Mouse (Mus musculus) common myeloid progenitor, adult 5-6 weeks (primary cell): ENCODE measurements around the gene Pabpc1l. TPM values are rescaled to one million over a fixed set of nuclear protein-coding genes. Genes with fewer than 3 reads are reported as not detected.

Experiments
- ATAC-seq: replicated peaks from 2 replicates; pipeline ENCODE4 v1.8.0; 2016; ENCODE audit warnings: low read depth, mild to moderate bottlenecking, moderate TSS enrichment, inconsistent platforms; ENCODE audit not compliant: poor library complexity, severe bottlenecking
- total RNA-seq: library from RNA; stranded (forward); fragments of 200-1000, 187-1606 nt; gene quantifications from 2 replicates; pipeline ENCODE4 v1.2.3, GENCODE M21; 2017

Gene Pabpc1l
- total RNA-seq, 1 experiment from 2014 or later = 0.37 TPM

DNA sequence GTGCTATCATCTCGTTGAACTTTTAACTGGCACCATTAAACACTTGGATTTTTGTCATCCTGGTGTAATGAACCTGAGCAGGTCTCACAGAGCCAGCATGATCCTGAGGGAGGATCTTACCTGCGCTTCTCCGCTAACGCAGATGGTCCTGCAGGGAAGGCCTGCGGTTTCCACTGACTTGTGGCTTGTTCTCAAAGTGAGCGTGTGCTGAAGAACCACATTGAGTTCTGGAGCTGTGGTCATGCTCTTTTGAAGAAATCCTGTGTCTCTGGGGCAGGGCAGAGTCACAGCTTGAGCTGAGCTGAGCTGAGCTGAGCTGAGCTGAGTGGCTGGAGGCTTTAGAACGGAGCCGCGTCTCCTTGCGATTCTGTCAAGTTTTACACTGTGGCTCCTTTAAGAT is 56.3 kb downstream of the Pabpc1l start:
- no peak for ATAC-seq

DNA sequence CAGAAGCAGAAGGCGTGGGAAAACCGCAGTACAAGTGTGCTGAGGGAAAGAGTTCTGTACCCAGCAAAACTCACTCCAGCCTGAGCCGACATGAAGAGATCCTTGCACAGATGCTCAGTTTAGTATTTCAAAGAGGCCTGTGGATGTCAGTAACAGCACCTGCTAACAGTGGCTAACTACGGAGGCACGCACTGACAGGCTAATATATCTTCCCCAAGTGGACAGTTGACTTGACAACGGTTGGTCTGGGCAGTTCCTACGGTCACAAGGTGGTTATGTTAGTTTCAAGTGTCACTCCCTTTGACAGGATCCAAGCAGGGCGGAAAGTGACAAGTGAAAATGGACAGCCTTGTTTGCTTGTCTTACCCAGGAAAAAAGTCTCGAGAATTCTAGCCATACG is 56.9 kb downstream of the Pabpc1l start:
- ATAC-seq = no peak

DNA sequence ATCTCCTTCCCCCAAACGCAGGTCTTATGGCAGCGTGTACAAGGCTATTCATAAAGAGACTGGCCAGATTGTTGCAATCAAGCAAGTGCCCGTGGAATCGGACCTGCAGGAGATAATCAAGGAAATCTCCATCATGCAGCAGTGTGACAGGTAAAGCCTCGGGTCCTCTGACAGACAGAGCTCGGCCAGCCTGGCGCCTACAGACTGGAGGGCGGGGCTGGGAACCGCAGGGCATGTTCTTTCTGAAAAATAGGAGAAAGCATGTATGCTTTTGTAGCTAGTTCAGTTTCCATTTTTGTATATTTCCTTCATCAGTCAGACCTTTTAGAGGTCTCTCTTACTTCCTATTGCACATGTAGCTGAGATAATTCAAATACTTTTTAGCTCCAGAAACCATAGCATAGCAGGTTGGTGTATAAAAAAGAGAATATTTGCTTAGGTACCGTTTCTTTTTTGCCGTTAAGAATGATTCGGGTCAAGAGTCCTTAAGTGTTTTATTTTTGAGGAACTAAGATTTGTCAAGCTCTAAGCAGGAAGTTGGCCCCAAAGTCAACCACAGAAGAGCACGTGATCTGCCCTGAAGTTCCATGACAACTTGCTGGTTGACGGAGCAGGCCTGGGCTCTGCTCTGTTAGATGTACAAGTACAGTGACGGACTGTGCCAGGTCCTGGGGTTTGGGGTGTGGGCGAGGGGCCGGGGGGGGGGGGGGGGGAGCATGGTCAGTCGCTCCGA is 58.5 kb downstream of the Pabpc1l start:
- peak; percentile 88 for ATAC-seq

DNA sequence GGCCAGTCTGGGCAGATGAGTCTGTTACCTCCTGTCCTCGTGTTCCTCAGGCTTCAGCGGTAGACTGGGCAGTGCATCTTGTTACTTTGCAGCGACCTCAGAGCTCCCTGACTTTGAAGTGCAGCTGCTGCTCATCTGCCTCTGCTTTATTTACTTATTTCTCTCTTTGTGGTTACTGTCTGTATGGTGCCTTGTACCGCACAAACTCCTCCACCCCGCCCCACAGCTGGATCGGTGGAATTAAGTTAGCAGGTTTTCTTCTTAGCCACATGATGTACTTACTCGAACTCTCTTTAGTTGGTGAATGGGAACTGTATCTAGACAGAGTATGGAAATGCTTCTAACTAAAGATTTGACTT is 59.1 kb downstream of the Pabpc1l start:
- peak; percentile 5; the same call in 1 of the 2 replicates for ATAC-seq

DNA sequence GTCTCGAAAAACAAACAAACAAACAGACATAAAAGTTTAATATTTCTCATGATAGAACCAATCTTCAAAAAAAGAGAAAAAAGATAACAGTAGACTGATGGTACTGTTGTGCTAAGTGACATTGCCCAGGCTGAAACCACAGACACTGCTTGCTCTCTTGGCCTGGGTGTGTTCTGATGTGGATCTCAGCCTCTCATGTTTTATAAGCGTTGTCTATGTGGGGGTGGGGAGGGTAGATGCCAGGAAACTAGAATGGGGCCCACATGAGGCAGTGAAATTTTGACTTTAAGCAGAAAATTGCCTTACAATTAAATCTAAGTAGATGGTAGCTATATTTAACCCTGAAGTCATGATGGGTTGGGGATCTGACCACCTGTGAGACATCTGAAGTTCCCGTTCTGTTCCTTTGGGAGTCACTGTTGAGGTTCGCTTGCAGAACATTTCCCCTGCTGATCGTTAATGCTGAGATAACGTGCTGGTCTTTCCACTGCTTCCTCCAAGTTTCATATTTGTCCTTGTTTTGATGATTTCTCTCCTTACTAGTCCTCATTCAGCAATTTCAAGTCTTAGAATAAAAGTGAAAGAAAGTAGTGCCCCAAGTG is 62.3 kb downstream of the Pabpc1l start:
- no peak for ATAC-seq

DNA sequence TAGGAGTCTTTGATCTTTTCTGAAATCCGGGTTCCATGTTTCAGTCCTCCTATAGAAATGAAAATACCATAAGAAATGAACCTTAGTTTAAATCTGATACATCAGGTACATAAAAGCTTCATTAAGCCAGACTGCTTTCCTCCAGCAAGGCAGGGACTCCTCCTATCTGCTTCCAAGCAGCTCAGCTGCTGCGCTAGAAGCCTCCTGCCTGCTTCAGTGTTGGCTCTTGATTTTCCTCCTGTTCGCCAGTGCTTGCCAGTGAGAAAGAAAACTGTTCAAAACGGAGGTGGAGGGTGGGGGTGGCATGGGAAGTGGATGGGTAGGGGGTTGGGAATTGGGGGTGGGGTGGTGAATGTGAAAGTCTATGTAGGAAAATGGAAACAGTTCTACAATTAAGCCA is 64.3 kb downstream of the Pabpc1l start:
- ATAC-seq = no peak

DNA sequence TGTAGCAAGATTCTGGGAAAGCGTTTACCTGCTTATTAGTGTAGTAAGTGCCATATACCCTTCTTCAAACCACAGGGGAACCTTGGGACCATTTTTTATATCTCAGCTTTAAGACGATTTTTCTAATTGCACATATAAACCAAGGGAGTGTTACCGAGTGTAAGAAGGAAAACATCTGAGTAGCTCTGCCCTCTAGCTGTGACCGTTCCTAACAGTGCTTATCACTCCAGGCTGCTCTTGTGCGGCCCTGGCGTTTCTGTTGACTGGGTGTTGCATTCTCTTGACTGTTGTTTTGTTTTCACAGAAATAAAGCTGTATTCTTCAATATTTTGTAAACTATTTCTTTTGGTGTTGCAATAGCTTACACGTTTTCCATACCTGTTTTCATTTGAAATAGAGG is 68.9 kb downstream of the Pabpc1l start:
- ATAC-seq = peak; percentile 79

DNA sequence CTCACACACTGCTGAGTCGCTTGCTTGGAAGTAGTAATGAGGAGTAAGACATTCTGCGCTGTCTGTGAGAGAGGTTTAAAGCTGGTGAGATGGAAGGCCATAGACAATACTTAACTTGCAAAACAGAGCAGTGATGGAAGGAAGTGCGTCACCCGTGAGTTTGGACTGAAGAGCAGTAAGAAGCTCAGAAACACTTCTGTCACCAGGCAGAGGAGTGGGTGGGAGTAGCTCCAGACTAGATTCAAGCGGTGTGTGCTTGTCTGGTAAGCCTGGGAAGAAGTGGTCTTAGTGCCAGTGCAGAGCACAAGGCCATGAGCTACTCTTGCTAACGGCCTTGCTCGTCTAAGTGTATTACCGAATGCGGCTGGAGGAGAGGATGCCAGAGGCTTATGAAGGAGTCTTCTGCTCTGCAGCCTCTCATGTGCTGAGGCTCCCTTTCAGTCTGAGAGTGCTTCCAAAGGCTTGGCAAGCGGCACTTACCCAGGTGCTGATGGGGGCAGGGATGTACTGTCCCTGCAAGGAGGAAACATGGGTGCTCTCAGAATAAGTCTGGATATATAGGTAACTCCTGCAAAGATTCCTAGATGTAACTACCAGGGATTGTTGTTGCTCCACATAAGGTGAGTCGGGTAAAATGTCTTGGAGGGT is 73.5 kb downstream of the Pabpc1l start:
- no peak for ATAC-seq

Other genes with a start within 250 kb of the Pabpc1l start
- not detected in 2 replicates for gene Ccn5, start 204.6 kb upstream of the Pabpc1l start, total RNA-seq
- gene Kcnk15, start 171.8 kb upstream of the Pabpc1l start, total RNA-seq = not detected in 2 replicates
- not detected in 2 replicates for gene Rims4, start 106.8 kb upstream of the Pabpc1l start, total RNA-seq
- gene Ywhab, start 30.5 kb upstream of the Pabpc1l start, total RNA-seq = 79.0 and 109 TPM in 2 replicates
- gene Stk4, start 44.9 kb downstream of the Pabpc1l start, total RNA-seq = 132 and 208 TPM in 2 replicates
- gene Tomm34, start 45.7 kb downstream of the Pabpc1l start, total RNA-seq = 35.7 and 40.4 TPM in 2 replicates
- 0.59 TPM in 1 of 2 replicates, not detected in the other for gene Kcns1, start 145.7 kb downstream of the Pabpc1l start, total RNA-seq
- not detected in 2 replicates for gene Wfdc5, start 157.3 kb downstream of the Pabpc1l start, total RNA-seq
- not detected in 2 replicates for gene Wfdc12, start 165.2 kb downstream of the Pabpc1l start, total RNA-seq
- not detected in 2 replicates for gene Wfdc15a, start 174.7 kb downstream of the Pabpc1l start, total RNA-seq
- not detected in 2 replicates for gene Wfdc15b, start 196.2 kb downstream of the Pabpc1l start, total RNA-seq
- gene Svs2, start 213.0 kb downstream of the Pabpc1l start, total RNA-seq = not detected in 2 replicates
- not detected in 2 replicates for gene Svs3b, start 231.2 kb downstream of the Pabpc1l start, total RNA-seq